Mouse (Mus musculus): ENCODE measurements around the gene Bcas3. TPM values are rescaled to one million over a fixed set of nuclear protein-coding genes. Genes with fewer than 3 reads are reported as not detected.

The Bcas3 gene
- polyA plus RNA-seq, 1 experiment from 2014 or later = 20.5 TPM

DNA sequence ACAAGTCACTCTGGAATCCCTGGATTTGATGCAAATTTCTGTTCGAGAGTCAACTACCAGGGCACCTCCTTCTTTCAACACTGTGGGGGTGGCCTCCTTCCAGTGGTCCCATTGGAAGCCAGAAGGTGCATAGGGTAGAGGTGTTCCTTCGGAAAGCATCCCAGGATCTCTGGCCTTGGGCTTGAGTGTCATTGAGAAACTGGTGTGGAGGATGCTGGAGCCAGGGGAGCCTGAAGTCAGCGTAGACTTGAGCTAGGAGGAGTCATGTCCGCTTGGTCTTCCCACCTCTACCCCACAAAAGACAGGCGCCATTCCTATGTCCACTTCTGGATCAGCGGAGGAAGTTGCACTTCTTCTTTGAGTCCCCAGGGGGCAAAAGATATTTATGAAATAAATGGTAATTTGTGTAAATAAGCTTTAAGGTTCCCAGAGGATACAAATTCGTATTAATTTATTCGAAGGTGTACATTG is 488.3 kb downstream of the Bcas3 start:
- 27% methylated on average over 8 of the region's 8 CpGs for WGBS
- Histone ChIP-seq H3K4me2 (ENCODE audit: low read depth, low read length) (peak overlapping the region; percentile 31; the same call in 1 of the 2 replicates), H3K27me3 (ENCODE audit: control insufficient read depth, insufficient read depth, low read length) (peaks cover 62% of the 10 kb centered on the region), H3K4me3 (ENCODE audit: low read length) (peak overlapping the region; percentile 18; the same call in 1 of the 2 replicates), H3K27ac (ENCODE audit: low read length) (no peak overlapping the region), H3K36me3 (ENCODE audit: control insufficient read depth, insufficient read depth) (no peaks in the 10 kb centered on the region), H3K9me3 (replicated peaks; ENCODE audit: control insufficient read depth, low read length) (no peaks in the 10 kb centered on the region), H3K4me1 (ENCODE audit: control insufficient read depth, insufficient read depth, low read length) (peaks cover 30% of the 10 kb centered on the region), H3K9ac (ENCODE audit: low read length) (no peak overlapping the region)
- no peak for ATAC-seq (replicated peaks; ENCODE audit: extremely low read depth, insufficient read depth, low FRiP score)

GRCm38 (mm10) chr11:85841980-85842379 is 489.0 kb downstream of the Bcas3 start:
- H3K9me3 ChIP-seq (replicated peaks; ENCODE audit: control insufficient read depth, low read length) = no peaks in the 10 kb centered on the region
- ATAC-seq (replicated peaks; ENCODE audit: extremely low read depth, insufficient read depth, low FRiP score) = peak; percentile 52
- peak overlapping the region; percentile 71 for H3K4me2 ChIP-seq (ENCODE audit: low read depth, low read length)
- H3K27me3 ChIP-seq (ENCODE audit: control insufficient read depth, insufficient read depth, low read length) = peaks cover 55% of the 10 kb centered on the region
- H3K4me1 ChIP-seq (ENCODE audit: control insufficient read depth, insufficient read depth, low read length) = peaks cover 28% of the 10 kb centered on the region
- WGBS = under 1% methylated on average over 32 of the region's 32 CpGs
- no peak overlapping the region for H3K27ac ChIP-seq (ENCODE audit: low read length)
- H3K4me3 ChIP-seq (ENCODE audit: low read length) = peak overlapping the region; percentile 48
- no peaks in the 10 kb centered on the region for H3K36me3 ChIP-seq (ENCODE audit: control insufficient read depth, insufficient read depth)
- peak overlapping the region; percentile 67 for H3K9ac ChIP-seq (ENCODE audit: low read length)

GRCm38 (mm10) chr11:85842596-85843346 is 489.8 kb downstream of the Bcas3 start:
- Histone ChIP-seq H3K4me1 (ENCODE audit: control insufficient read depth, insufficient read depth, low read length) (peaks cover 20% of the 10 kb centered on the region), H3K9ac (ENCODE audit: low read length) (peak overlapping the region; percentile 70; the same call in 1 of the 2 replicates), H3K4me2 (ENCODE audit: low read depth, low read length) (peak overlapping the region; percentile 91), H3K27ac (ENCODE audit: low read length) (peak overlapping the region; percentile 56; the same call in 1 of the 2 replicates), H3K4me3 (ENCODE audit: low read length) (peak overlapping the region; percentile 72), H3K36me3 (ENCODE audit: control insufficient read depth, insufficient read depth) (no peaks in the 10 kb centered on the region), H3K9me3 (replicated peaks; ENCODE audit: control insufficient read depth, low read length) (no peaks in the 10 kb centered on the region), H3K27me3 (ENCODE audit: control insufficient read depth, insufficient read depth, low read length) (peaks cover 52% of the 10 kb centered on the region)
- no peak for ATAC-seq (replicated peaks; ENCODE audit: extremely low read depth, insufficient read depth, low FRiP score)
- 9% methylated on average over 24 of the region's 24 CpGs for WGBS

- Histone ChIP-seq H3K4me2 (ENCODE audit: low read depth, low read length) (peak overlapping the region; percentile 91), H3K4me3 (ENCODE audit: low read length) (peak overlapping the region; percentile 72), H3K9ac (ENCODE audit: low read length) (peak overlapping the region; percentile 70), H3K36me3 (ENCODE audit: control insufficient read depth, insufficient read depth) (no peaks in the 10 kb centered on the region), H3K27me3 (ENCODE audit: control insufficient read depth, insufficient read depth, low read length) (peaks cover 47% of the 10 kb centered on the region), H3K9me3 (replicated peaks; ENCODE audit: control insufficient read depth, low read length) (no peaks in the 10 kb centered on the region), H3K27ac (ENCODE audit: low read length) (peak overlapping the region; percentile 56), H3K4me1 (ENCODE audit: control insufficient read depth, insufficient read depth, low read length) (peaks cover 15% of the 10 kb centered on the region)
- ATAC-seq (replicated peaks; ENCODE audit: extremely low read depth, insufficient read depth, low FRiP score) = peak; percentile 14; the same call in 1 of the 2 replicates
- under 1% methylated on average over 18 of the region's 18 CpGs for WGBS
Measured at GRCm38 (mm10) chr11:85843347-85843692, 490.4 kb downstream of the Bcas3 start.

DNA sequence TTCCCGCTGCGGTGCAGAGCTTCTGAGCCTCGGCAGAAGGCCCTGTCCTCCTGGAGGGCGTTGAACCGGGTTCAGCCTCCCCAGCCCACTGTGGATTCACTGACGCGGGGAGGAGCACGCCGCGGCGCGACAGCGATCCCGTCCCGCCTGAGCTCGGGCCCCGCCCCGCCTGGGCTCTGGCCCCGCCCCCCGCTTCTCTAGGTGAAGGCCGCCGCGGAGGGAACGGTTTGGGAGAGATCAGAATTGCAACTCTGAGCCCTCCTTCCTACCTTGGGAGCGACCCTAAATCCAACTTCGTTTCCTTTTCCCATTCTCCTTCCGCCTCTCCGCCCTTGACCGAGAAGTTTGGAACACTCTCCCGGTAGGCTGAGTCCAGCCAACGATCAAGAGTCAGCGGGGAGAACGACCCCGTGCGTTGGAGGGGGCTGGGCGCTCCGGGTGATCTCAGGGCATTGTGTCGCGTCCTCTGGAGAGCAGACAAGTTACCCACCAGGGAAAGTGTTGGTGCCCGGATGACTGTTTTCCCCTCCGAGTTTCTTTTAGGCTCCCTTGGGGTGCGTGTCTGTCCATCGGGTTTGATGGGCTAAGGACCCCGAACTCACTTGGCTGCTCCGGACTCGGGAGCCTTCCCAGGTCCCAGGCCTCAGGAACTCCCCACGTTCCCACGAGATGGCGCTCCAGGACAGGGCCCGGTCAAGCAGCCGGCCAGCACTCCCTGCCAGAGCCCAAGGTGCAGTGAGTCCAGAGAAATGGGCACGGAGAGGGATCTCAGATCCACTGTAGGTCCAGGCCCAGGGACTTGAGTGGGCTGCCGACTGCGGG is 491.4 kb downstream of the Bcas3 start:
- under 1% methylated on average over 54 of the region's 54 CpGs for WGBS
- peak overlapping the region; percentile 72 for H3K4me3 ChIP-seq (ENCODE audit: low read length)
- peaks cover 15% of the 10 kb centered on the region for H3K4me1 ChIP-seq (ENCODE audit: control insufficient read depth, insufficient read depth, low read length)
- peak; percentile 54 for ATAC-seq (replicated peaks; ENCODE audit: extremely low read depth, insufficient read depth, low FRiP score)
- no peaks in the 10 kb centered on the region for H3K36me3 ChIP-seq (ENCODE audit: control insufficient read depth, insufficient read depth)
- H3K27ac ChIP-seq (ENCODE audit: low read length) = peak overlapping the region; percentile 51; the same call in 1 of the 2 replicates
- no peaks in the 10 kb centered on the region for H3K9me3 ChIP-seq (replicated peaks; ENCODE audit: control insufficient read depth, low read length)
- H3K27me3 ChIP-seq (ENCODE audit: control insufficient read depth, insufficient read depth, low read length) = peaks cover 36% of the 10 kb centered on the region
- H3K4me2 ChIP-seq (ENCODE audit: low read depth, low read length) = peak overlapping the region; percentile 91
- H3K9ac ChIP-seq (ENCODE audit: low read length) = peak overlapping the region; percentile 70

GRCm38 (mm10) chr11:85844971-85845370 is 492.0 kb downstream of the Bcas3 start:
- Histone ChIP-seq H3K9me3 (replicated peaks; ENCODE audit: control insufficient read depth, low read length) (no peaks in the 10 kb centered on the region), H3K9ac (ENCODE audit: low read length) (no peak overlapping the region), H3K27ac (ENCODE audit: low read length) (no peak overlapping the region), H3K36me3 (ENCODE audit: control insufficient read depth, insufficient read depth) (no peaks in the 10 kb centered on the region), H3K4me2 (ENCODE audit: low read depth, low read length) (peak overlapping the region; percentile 91), H3K4me1 (ENCODE audit: control insufficient read depth, insufficient read depth, low read length) (peaks cover 15% of the 10 kb centered on the region), H3K27me3 (ENCODE audit: control insufficient read depth, insufficient read depth, low read length) (peaks cover 30% of the 10 kb centered on the region), H3K4me3 (ENCODE audit: low read length) (no peak overlapping the region)
- 33% methylated on average over 5 of the region's 5 CpGs for WGBS
- no peak for ATAC-seq (replicated peaks; ENCODE audit: extremely low read depth, insufficient read depth, low FRiP score)

DNA sequence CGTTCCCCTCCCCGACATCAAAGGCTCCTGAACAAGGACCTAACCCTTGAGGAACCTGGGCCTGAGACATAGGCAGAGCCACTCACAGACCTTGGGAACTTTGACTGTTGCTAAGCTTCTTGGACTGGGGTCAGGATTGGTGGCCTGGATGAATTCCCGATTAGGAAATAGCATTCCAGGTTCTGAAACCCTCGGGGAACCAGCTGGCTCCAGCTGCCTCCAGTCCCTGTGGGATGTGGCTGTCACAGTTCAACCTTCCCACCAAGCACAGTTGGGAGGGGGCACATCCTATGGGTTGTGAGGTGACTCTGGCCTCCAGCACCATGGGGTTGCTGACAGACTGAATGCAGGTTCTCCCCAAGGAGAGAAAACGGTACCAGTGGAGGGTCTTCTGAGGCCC is 493.0 kb downstream of the Bcas3 start:
- peaks cover 23% of the 10 kb centered on the region for H3K27me3 ChIP-seq (ENCODE audit: control insufficient read depth, insufficient read depth, low read length)
- H3K4me1 ChIP-seq (ENCODE audit: control insufficient read depth, insufficient read depth, low read length) = peaks cover 15% of the 10 kb centered on the region
- 0 out of 2 replicates have a peak overlapping the region, but pooled peaks have one; percentile 4 for H3K27ac ChIP-seq (ENCODE audit: low read length)
- no peak overlapping the region for H3K4me3 ChIP-seq (ENCODE audit: low read length)
- H3K9me3 ChIP-seq (replicated peaks; ENCODE audit: control insufficient read depth, low read length) = no peaks in the 10 kb centered on the region
- H3K9ac ChIP-seq (ENCODE audit: low read length) = no peak overlapping the region
- 41% methylated on average over 5 of the region's 5 CpGs for WGBS
- H3K36me3 ChIP-seq (ENCODE audit: control insufficient read depth, insufficient read depth) = no peaks in the 10 kb centered on the region
- no peak for ATAC-seq (replicated peaks; ENCODE audit: extremely low read depth, insufficient read depth, low FRiP score)
- no peak overlapping the region for H3K4me2 ChIP-seq (ENCODE audit: low read depth, low read length)

- H3K9ac ChIP-seq (ENCODE audit: low read length) = no peak overlapping the region
- peaks cover 15% of the 10 kb centered on the region for H3K4me1 ChIP-seq (ENCODE audit: control insufficient read depth, insufficient read depth, low read length)
- no peak for ATAC-seq (replicated peaks; ENCODE audit: extremely low read depth, insufficient read depth, low FRiP score)
- H3K36me3 ChIP-seq (ENCODE audit: control insufficient read depth, insufficient read depth) = no peaks in the 10 kb centered on the region
- no peak overlapping the region for H3K4me2 ChIP-seq (ENCODE audit: low read depth, low read length)
- no peaks in the 10 kb centered on the region for H3K9me3 ChIP-seq (replicated peaks; ENCODE audit: control insufficient read depth, low read length)
- no peak overlapping the region for H3K27ac ChIP-seq (ENCODE audit: low read length)
- no peak overlapping the region for H3K4me3 ChIP-seq (ENCODE audit: low read length)
- H3K27me3 ChIP-seq (ENCODE audit: control insufficient read depth, insufficient read depth, low read length) = peaks cover 19% of the 10 kb centered on the region
- 56% methylated on average over 4 of the region's 4 CpGs for WGBS
Measured at GRCm38 (mm10) chr11:85846509-85846908, 493.5 kb downstream of the Bcas3 start.

Measured in heart, embryonic 16.5 days (tissue).